Mouse (Mus musculus) Patski (cell line): ENCODE measurements around the gene Hsp90ab1. TPM values are rescaled to one million over a fixed set of nuclear protein-coding genes. Genes with fewer than 3 reads are reported as not detected.

ENCODE experiments used
- ATAC-seq: fragments of 100-300 bp; one replicate; pipeline ENCODE4 v1.8.0; 2021
- CTCF ChIA-PET: fragments of 350-600 bp; sonication (Branson Sonifier 250); formaldehyde crosslinking; loops from one replicate; lab custom pipeline; 2022; ENCODE audit warnings: inconsistent platforms; lab: Charles Lee
- POLR2A ChIA-PET: fragments of 350-600 bp; sonication (Branson Sonifier 250); formaldehyde crosslinking; loops from one replicate; lab custom pipeline; 2022; ENCODE audit warnings: antibody characterized with exemption, inconsistent platforms; lab: Charles Lee
- DNase-seq: peaks from one replicate; pipeline ENCODE4 v3.0.0-alpha.2; 2011; ENCODE audit warnings: low read depth, low spot score
- H3K27me3 ChIP-seq: fragments of 371-371 bp; one replicate; pipeline ENCODE4 v1.5.1; 2021
- CTCF ChIP-seq: fragments of 100-300 bp; IDR thresholded peaks from one replicate; pipeline ENCODE4 v1.5.1; 2021
- in situ Hi-C: fragments of 300-500 bp; cut with MboI; formaldehyde crosslinking; loops from 3 replicates; pipeline ENCODE4 v1.11.1; 2018; ENCODE audit warnings: low pct_unique_long_range_greater_than_20kb, mixed read lengths
- polyA plus RNA-seq: library from polyadenylated mRNA; unstranded; gene quantifications from one replicate; pipeline ENCODE4 v1.2.3, GENCODE M21; 2021

The Hsp90ab1 gene
- polyA plus RNA-seq, 1 experiment from 2014 or later = 1,835 TPM

DNA sequence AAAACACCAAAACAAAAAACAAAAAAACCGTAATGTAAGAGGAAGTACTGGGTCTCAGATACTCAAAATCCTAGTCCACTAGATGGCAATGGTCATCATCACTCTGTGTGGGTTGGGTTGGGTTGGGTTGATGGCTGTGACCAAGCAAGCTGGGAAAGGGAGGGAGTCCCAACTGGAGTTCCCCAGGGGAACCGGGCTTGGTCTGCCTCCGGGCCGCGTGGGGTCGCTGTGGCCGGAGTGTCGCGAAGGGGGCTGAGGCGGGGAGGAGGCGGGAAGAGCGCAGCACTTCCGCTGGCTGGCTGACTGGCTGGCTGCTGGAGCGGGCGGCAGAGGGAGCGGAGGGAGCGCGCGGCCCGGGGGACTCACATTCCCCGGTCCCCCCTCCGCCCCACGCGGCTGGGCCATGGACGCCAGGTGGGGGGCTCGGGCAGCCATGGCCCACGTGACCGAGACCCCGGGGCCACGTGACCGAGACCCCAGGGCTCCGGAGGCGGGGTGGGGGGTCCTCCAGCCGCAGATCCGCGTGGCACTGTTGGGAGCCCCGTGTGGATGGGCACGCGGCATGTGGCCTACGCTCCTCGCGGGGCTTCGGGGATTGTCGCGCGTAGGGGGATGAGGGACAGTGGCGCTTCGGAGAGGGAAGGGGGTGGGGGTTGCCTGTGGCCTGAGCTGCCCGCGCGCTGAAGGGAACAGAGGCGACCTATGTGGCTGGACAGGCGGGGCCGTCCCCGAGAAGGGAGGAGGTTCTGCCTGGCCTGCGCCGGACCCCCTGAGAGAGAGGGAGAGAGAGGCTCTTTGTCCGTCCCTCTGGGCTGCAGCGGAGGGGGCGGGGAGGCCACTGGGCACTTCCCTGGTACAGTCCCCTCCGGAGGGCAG lies 9.2 kb downstream of the Hsp90ab1 start, which contains the start of gene Slc35b2:
Gene Slc35b2 (plus strand): TSS at position 220 of the 876 bp plus-strand sequence.
- ATAC-seq (peak; percentile 82), DNase-seq (no peak)
- no peak for TF ChIP-seq CTCF
- ChIA-PET POLR2A (interaction anchor here (1.6 to 2.7 kb wide), 2 partner anchors 9 to 10 kb away, joined by 5 to 7 read pairs; partner anchors contain the start of gene Hsp90ab1), CTCF (interaction anchor here (1.9 kb wide), 1 partner anchor 11 kb away, joined by 7 read pairs; no protein-coding TSS in a partner anchor)
- in situ Hi-C loops = no loop called here
- H3K27me3 ChIP-seq = no peaks in the 10 kb centered on the region

DNA sequence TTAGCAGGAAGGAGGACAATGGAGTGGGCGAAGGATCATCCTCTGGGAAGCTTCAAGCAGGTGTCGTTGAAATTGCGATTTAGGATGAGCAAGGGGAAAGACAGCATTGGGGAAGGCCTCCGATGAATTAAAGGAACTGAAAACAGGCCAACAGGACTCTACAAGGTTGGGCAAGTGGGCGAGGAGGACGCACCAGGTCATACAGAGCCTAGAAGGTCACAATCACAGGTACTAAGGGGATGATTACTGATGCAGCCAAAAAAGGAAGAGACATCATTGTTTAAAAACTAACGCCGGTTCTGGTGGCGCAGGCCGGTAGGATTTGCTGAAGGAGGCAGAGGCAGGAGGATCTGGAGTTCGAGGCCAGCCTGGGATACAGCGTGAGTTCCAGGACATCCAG lies 9.9 kb downstream of the Hsp90ab1 start:
- in situ Hi-C loops = no loop called here
- CTCF ChIA-PET = interaction anchor here (1.5 to 1.9 kb wide), 2 partner anchors 12 to 47 kb away, joined by 3 to 7 read pairs; no protein-coding TSS in a partner anchor
- ATAC-seq (no peak), DNase-seq (no peak)
- no peaks in the 10 kb centered on the region for H3K27me3 ChIP-seq
- POLR2A ChIA-PET = interaction anchor here (1.6 to 2.7 kb wide), 2 partner anchors 9 to 11 kb away, joined by 5 to 7 read pairs; partner anchors contain the start of gene Hsp90ab1
- TF ChIP-seq CTCF = no peak

DNA sequence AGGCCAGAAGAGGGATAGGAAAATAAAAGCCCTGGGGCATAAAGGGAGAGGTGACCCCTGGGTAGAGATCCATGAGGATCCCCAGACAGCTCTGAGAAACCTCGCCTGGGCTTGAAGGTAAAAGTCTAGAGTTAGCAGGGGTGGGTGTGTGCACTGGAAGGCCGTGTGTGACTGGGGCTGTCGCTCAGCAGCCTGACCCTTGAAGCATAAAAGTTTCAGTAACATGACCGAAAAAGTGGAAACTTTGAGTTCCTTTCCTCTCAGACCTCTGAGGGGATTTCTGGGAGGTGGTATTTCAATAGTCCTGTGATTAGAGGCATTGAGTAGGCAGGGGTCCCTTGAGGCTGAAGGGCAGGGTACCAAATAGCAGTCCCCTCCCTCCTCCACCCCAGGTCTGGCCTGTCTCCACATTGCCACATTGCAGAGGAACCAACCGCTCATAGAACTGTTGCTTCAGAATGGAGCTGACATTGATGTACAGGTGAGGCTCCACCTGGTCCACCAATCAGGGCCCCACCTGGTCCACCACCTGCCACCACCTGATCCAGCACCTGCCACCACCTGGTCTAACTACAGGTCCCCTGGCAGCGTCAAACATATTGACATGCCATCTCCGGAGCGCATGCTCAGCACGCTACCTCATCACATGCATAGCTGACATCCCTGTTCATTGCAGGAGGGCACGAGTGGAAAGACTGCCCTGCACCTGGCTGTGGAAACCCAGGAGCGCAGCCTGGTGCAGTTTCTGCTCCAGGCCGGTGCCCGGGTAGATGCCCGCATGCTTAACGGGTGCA lies 13.1 kb downstream of the Hsp90ab1 start:
- no peak for DNase-seq
- POLR2A ChIA-PET = no interaction called here
- CTCF ChIA-PET = interaction anchor here (0.8 kb wide), 1 partner anchor 23 kb away, joined by 3 read pairs; no protein-coding TSS in a partner anchor
- no peak for ATAC-seq
- TF ChIP-seq CTCF = no peak
- H3K27me3 ChIP-seq = no peaks in the 10 kb centered on the region
- in situ Hi-C loops = no loop called here

DNA sequence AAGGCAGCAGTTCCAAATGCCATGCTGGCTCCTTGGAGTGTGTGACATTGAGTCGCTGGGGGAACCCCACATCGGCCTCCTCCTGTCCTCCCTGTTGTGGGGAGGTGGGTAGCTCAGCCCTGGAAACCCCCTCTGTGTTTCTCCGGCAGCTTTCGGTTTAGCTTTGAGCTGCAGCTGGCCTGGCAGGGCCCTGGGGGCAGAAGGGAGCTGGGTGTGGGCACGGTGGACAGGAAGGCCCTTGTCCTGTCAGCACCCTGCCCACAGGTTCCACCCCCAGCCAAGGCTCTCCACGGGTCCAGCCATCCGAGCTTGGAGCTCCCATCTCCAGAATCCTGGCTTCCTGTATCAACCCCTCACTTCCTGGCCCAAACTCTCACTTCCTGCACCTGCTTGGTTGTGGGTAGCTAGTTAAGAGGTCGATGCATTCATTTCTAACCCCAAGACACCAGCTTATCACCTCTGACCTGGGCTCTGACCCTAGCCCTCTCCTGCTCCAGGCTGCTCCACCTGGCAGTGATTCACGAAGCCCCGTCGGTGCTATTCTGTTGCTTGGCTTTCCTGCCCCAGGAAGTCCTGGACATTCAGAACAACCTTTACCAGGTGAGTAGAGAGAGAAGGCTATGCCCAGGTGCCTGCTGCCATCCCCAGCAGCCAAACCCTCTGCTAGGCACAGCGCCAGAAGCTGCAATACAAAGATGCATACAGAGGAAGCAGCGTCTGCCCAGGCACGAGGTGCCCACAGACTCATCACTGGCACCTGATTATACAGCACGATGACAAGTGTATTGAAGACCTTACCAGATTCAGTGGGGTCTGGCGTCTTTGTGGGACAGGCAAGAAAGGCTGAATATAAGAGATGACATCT lies 14.8 kb downstream of the Hsp90ab1 start:
- TF ChIP-seq CTCF = no peak
- ChIA-PET POLR2A (interaction anchor here (0.6 to 1.1 kb wide), 5 partner anchors 11 to 1134 kb away, joined by 3 to 4 read pairs (median 3); partner anchors contain the start of gene Hsp90ab1), CTCF (interaction anchor here (0.7 to 2.0 kb wide), 2 partner anchors 20 to 27 kb away, joined by 3 to 4 read pairs; no protein-coding TSS in a partner anchor)
- peaks cover 3% of the 10 kb centered on the region for H3K27me3 ChIP-seq
- no peak for DNase-seq
- in situ Hi-C loops = no loop called here
- no peak for ATAC-seq

DNA sequence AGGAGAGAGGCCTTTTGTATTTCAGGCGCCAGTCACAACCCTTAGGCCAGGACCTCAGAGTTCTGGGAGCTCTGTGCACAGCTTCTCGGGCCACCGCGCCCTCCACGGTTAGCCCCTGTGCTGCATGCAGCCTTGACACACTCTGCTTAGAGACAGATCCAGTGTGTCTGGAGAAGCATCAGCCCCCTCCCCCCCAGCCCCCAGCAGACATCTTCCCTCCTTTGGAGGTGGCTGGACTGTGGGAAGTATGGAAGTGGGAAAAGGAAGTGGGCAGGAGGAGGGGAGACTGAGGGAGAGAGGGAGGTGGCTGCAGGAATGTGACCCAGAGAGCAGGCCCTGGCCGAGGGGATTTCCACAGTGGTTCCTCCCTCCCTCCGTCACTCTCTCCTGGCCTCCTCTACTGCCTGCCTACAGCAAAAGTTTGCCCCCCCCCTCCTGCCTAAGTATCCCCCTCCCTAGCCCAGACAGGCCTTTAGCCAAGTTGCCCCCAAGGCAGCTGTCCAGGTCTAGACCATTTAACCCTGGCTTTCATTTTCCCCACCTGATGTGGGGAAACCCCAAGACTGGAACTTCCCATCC lies 15.7 kb downstream of the Hsp90ab1 start:
- CTCF ChIA-PET = interaction anchor here (2.0 to 2.1 kb wide), 2 partner anchors 14 to 21 kb away, joined by 4 to 7 read pairs; no protein-coding TSS in a partner anchor
- POLR2A ChIA-PET = interaction anchor here (0.6 to 1.2 kb wide), 6 partner anchors 10 to 1135 kb away, joined by 3 to 4 read pairs (median 4); no protein-coding TSS in a partner anchor
- DNase-seq = no peak
- in situ Hi-C loops = no loop called here
- peaks cover 3% of the 10 kb centered on the region for H3K27me3 ChIP-seq
- peak; percentile 9 for ATAC-seq
- TF ChIP-seq CTCF = no peak

DNA sequence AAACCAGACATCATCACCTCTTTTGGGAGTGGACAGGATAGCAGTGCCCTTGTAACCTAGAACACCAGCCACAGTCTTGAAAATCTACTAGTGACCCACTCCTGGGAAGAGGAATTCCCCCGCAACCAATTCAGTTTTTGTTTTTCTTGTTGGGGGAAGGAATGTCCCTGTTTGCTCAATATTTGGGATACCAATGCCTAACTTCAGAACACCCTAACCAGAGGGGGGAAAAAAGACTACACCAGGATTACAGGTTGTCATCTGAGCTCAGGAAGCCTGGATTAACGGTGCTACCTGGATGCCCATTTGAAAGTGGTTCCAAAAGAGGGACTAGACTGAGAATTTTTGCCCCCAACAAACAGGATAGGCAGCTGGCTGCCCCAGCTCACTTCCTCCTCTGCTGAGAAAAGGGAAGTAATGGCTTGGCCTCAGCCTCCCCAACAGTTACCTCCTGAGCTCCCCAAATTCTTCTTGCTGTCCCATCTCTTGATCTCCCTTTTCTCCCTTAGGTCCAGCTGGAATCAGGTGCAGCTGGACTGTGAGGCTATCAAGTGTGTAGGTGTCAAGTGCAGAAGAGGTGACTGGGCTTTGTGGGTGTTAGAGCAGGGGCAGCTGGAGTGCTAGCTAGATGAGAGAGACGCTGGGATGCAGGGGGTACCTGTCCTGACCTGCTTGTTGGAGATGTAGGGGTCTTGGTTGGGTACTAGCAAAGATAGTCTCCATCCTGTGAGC lies 16.4 kb downstream of the Hsp90ab1 start:
- ChIA-PET POLR2A (interaction anchor here (0.7 to 1.2 kb wide), 3 partner anchors 11 to 18 kb away, joined by 3 to 4 read pairs (median 3); no protein-coding TSS in a partner anchor), CTCF (interaction anchor here (0.7 to 2.1 kb wide), 3 partner anchors 15 to 40 kb away, joined by 3 to 7 read pairs (median 4); no protein-coding TSS in a partner anchor)
- no peak for DNase-seq
- peaks cover 3% of the 10 kb centered on the region for H3K27me3 ChIP-seq
- TF ChIP-seq CTCF = no peak
- ATAC-seq = no peak
- in situ Hi-C loops = no loop called here

DNA sequence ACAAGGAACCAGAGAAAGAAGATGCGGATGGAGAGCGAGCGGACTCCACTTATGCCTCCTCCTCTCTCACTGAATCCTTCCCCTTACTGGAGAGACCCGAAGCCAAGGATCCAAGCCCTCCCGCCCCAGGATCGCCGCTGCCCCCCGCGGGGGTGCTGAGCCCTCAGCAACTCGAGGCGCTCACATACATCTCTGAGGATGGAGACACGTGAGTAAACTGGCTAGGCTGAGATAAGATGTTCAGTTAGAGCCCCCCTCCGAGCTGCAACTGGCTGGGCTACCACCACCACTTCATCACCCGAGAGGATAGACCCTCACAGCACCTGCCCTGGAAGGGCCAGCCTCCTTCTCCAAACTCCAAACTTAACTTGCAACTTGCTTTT lies 17.0 kb downstream of the Hsp90ab1 start:
- in situ Hi-C loops = no loop called here
- no peak for DNase-seq
- CTCF ChIA-PET = interaction anchor here (0.7 to 2.1 kb wide), 4 partner anchors 16 to 52 kb away, joined by 3 to 7 read pairs (median 4); no protein-coding TSS in a partner anchor

DNA sequence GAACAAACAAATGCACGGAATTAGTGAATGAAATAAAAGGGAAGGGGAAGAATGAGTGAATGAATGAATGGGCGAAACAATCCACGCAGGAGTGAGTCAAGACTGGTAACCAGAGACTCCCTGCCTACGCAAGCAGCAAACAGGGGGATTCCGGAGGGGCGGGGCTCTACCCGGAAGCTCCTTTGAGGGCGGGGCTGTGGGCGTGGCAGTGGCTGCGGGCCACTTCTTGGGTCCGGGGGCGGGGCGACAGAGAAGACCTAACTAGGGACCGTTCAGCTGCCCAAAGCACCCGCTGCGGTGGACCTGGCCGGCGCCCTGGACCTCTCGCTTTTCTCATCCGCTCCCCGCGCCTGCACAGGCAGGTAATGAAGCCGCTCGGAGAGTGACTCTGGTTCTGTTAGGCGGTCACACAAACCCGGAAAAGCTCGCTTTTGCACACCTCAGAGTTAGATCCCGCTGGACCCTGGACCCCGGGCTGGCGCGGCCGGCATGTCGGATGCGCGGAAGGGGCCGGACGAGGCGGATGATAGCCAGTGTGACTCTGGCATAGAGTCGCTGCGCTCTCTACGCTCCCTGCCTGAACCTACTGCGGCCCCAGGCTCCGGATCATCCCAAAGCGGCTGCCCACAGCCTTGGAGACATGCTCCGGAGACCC lies 17.5 kb downstream of the Hsp90ab1 start, which contains the start of gene Nfkbie:
Gene Nfkbie (plus strand): TSS at position 252 of the 655 bp plus-strand sequence.
- ChIA-PET POLR2A (interaction anchor here (0.9 to 1.0 kb wide), 2 partner anchors 14 to 17 kb away, joined by 3 read pairs; partner anchors contain the start of gene Hsp90ab1), CTCF (interaction anchor here (0.9 to 2.1 kb wide), 3 partner anchors 16 to 52 kb away, joined by 3 to 7 read pairs (median 3); no protein-coding TSS in a partner anchor)
- peaks cover 3% of the 10 kb centered on the region for H3K27me3 ChIP-seq
- no peak for TF ChIP-seq CTCF
- in situ Hi-C loops = no loop called here
- peak; percentile 53 for ATAC-seq
- peak; percentile 80 for DNase-seq

More for the DNA sequence above, 17.0 kb downstream of the Hsp90ab1 start:
- POLR2A ChIA-PET = interaction anchor here (0.9 to 1.2 kb wide), 3 partner anchors 13 to 18 kb away, joined by 3 to 4 read pairs (median 3); partner anchors contain the start of gene Hsp90ab1
- TF ChIP-seq CTCF = no peak
- H3K27me3 ChIP-seq = peaks cover 3% of the 10 kb centered on the region
- ATAC-seq = no peak
